Mouse (Mus musculus) megakaryocyte, embryonic 14.5 days (primary cell): Measurements from ENCODE around the gene Fntb.

Experiments
- FLI1 ChIP-seq: IDR thresholded peaks from 2 replicates; pipeline ENCODE4 v1.6.1; 2012; ENCODE audit warnings: low read length, inconsistent platforms, mixed read lengths
- GATA1 ChIP-seq: IDR thresholded peaks from 3 replicates; pipeline ENCODE4 v1.6.1; 2012; ENCODE audit warnings: mixed read lengths, low read length, inconsistent platforms, borderline replicate concordance

DNA sequence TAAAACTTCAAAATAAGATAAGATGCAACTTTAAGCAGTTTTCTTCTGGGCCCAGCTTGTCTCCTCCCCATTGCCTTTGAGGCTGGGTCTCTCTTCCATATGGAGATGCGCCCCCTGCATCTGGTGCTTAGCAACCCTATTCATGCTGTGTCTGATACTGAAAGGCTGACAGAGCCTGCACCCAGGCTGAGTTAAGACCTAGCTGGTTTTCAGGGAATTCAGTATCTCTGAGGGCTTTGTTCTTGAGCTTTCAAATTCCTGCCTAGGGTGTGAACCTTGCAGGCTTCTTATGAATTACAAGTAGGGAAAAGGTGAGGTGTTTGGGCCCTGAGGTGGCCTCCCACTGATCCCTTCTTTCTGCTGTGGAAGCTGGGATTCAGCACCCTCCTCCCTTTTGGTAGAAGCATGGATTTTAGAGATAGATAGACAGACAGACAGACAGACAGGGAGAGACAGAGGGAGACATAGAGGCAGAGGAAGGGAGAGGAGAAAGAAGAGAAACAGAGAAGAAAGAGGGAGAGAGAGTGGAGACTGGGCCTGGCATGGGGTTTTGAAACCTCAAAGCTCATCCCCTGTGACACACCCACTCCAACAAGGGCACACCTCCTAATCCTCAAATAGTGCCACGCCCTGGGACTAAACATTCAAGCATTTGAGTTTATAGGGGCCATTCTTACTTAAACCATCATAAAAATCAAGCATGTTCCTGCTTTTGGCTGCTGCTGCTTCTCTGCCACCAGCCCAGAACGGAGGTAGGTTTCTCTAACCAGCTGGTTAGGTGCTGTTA is 136.3 kb downstream of the Fntb start:
- TF ChIP-seq GATA1 (no peak), FLI1 (no peak)
